Mouse (Mus musculus) heart, adult 2 months (tissue): ENCODE measurements around the gene Tax1bp3.

Experiments
- CTCF ChIP-seq: fragments of 200-600 bp; IDR thresholded peaks from 2 replicates; pipeline ENCODE4 v1.8.1; 2022; ENCODE audit warnings: antibody characterized with exemption, mild to moderate bottlenecking, moderate library complexity
- POLR2A ChIP-seq: fragments of 200-500 bp; IDR thresholded peaks from 2 replicates; pipeline ENCODE4 v1.6.1; 2011; ENCODE audit warnings: mild to moderate bottlenecking, low read depth, low read length, control low read depth; ENCODE audit not compliant: insufficient read depth

DNA sequence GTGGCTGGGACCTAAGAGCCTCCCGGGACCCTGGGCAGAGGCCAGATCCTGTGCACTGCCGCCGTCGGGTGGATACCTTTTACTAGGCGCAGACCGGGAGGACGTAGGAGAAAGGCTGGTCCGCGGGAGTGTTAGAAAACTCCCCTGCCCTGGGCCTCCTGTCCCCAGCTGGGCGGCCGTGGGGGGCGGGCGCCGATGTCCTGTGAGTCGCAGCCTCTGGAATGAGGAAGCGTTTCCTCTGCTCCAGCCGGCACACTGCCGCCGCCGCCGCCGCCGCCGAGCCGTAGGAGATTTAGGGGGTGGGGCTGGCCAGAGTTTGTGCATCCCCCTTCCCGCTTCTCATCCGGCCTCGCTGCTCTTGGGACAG, 609 bp downstream of the Tax1bp3 start:
- no peak for TF ChIP-seq POLR2A
- no peak for TF ChIP-seq CTCF
